Mouse (Mus musculus) brain, embryonic 14.5 days (tissue): ENCODE data around the gene Myo15. TPM values are rescaled to one million over a fixed set of nuclear protein-coding genes. Genes with fewer than 3 reads are reported as not detected.
"Not testable (repeated sequence)": the region's sequence is repeated elsewhere in the genome, so short reads cannot be mapped to it uniquely, and the experiment has no call there.

ENCODE experiments used
- DNase-seq: peaks from one replicate; pipeline ENCODE4 v3.0.0-alpha.2; 2011; ENCODE audit warnings: low read depth
- CTCF ChIP-seq: fragments of 200-500 bp; IDR thresholded peaks from 2 replicates; pipeline ENCODE4 v1.5.1; 2012; ENCODE audit warnings: inconsistent platforms, mild to moderate bottlenecking, moderate library complexity, borderline replicate concordance; ENCODE audit not compliant: insufficient read depth, insufficient read length; ENCODE audit errors: extremely low read depth
- POLR2A ChIP-seq: fragments of 200-500 bp; IDR thresholded peaks from 2 replicates; pipeline ENCODE4 v1.6.1; 2012; ENCODE audit warnings: mild to moderate bottlenecking, inconsistent platforms, borderline replicate concordance; ENCODE audit not compliant: poor library complexity, insufficient read depth, insufficient read length, severe bottlenecking; ENCODE audit errors: extremely low read depth
- polyA plus RNA-seq: library from polyadenylated mRNA; depleted of rRNA; stranded (reverse); fragments of >200 nt; gene quantifications from 2 replicates; pipeline ENCODE4 v1.2.3, GENCODE M21; 2012; rRNA removed

Gene Myo15
- 0.16 and 0.19 TPM in 2 replicates for polyA plus RNA-seq

DNA sequence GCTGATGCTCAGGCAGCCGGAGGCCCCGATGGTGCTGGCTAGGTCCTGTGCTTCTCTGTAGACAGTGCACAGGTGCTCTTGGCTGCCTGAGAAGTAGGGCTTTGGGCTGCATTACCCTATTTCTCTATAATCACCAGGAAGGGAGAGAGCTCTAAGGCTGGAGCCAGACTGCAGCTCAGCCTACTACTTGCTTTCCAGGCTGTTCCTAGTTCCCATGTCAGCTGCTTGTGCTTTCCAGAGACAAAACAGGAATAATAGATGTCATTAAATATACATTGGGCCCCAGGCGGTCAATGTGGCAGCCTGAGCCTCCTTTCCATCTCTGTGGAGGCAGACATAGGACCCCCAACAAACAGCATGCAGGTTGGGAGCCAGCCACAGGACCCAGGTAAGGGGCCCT is at the start of gene Myo15:
Gene Myo15, plus strand, starts transcription at position 301 of the 400 bp plus-strand sequence.
- no peak for TF ChIP-seq POLR2A
- TF ChIP-seq CTCF: no peak
- DNase-seq: no peak

DNA sequence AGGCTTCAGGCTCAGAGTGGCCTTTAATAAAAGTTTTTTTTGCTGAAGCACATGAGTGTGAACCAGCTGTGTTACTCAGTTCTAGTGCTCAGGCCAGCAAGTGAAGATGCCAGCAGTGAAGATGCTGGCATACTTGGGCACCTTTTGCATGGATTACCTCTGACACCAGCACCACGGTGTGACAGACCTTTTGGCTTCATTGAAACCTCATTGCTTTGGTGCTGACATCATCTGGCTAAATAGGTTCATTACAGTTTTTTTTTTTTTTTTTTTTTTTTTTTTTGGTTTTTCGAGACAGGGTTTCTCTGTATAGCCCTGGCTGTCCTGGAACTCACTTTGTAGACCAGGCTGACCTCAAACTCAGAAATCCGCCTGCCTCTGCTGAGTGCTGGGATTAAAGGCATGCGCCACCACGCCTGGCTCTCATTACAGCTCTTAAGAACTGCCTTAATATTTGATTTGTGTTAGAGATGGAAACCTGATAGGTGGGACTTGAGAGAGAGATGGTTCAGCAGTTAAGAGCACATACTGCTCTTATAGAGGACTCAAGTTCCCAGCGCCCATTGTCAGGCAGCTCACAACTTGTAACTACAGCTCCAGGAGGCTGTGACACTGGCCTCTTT is 47.0 kb upstream of the Myo15 start:
- no peak for DNase-seq
- no peak for TF ChIP-seq POLR2A
- no peak for TF ChIP-seq CTCF

DNA sequence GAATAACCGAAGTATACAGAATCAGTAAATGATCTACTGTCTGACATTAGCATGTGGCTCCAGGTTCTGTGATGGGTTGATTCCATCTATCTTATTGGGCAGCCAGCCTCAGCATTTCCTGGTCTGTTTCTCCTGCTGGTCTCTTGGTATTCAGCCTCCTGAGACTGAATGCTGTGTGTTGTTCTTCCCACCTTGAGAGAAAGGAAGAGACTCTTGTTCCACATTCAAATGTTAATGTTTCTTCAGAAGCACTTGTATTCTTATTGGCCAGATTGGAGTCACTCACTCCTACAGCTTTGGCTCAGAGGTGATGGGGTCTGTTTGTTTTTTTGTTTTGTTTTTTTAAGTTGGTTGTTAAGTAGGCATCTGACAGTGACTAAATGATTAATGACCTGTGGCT is 46.1 kb upstream of the Myo15 start:
- TF ChIP-seq CTCF (no peak), POLR2A (no peak)
- DNase-seq: no peak

DNA sequence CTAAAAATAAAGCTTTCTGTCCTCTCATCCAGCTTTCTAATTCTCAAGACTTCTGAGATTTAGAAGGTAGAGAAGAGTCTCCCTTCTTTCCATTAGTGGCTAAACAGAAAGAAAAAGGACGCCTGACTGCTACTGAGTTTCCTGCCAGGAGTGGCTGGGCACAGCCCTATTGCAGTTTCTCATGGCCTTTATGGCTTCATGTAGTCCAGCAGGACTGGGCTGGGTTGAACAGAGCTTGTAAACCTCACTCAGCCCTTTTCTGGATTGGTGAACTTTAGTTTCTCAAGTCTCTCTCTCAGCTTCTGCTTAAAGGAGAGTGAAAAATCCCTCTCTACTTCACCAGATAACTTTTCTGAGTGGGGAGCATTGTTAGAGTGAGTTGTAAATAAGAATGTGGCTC is 42.7 kb upstream of the Myo15 start:
- no peak for DNase-seq
- no peak for TF ChIP-seq CTCF
- TF ChIP-seq POLR2A: no peak

DNA sequence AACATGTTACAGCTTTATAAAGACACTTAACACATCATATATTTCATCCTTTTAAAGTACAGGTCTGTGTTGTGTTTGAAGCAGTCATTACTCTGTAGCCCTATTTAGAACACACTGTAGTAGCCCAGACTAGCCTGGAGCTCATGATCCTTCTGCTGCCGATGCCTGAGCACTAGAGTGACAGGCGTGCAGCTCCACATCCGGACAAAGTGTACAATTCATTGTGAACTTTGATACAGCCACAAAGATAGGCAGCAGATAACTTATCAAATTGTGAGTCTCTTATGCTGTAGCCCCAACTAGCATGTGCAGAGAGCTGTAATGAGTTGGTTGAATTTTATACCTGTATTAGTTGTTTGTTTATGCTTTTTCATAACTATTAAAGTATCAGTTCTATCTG is 41.5 kb upstream of the Myo15 start:
- DNase-seq: no peak
- no peak for TF ChIP-seq CTCF
- no peak for TF ChIP-seq POLR2A

DNA sequence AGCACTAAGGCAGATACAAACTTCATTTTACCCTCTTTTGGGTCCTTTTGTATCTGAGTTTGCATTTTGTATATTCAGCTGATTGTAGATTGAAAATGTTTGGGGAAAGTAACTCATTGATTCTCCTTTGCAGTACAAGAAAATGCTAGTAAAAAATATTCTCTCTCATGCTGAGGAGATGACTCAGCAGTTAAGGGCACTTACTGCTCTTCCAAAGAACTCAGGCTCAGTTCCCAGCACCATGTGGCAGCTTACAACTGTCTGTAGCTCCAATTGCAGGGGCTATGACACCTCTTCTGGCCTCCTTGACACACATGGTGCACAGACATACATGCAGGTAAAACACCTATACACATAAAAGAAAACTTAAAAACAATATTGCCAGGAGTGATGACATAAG is 35.6 kb upstream of the Myo15 start:
- DNase-seq: no peak
- TF ChIP-seq POLR2A: no peak
- TF ChIP-seq CTCF: no peak

DNA sequence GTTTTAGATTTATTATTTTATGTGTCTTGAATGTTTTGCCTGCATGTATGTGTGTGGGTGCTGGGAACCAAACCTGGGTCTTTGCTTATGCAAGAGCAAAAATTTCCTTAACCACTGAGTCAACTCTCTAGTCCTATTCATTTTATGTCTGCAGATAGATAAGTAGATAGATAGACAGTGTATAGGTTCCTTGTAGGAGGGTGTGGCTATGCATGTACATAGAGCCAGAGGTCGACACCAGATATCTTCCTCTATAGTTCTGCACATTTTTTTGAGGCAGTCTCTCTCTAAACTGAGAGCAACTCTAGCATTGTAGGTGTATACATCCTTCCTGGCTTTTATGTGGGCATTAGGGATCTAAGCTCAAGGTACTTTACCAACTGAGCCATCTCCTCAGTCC is 34.0 kb upstream of the Myo15 start:
- TF ChIP-seq POLR2A: no peak
- TF ChIP-seq CTCF: no peak

DNA sequence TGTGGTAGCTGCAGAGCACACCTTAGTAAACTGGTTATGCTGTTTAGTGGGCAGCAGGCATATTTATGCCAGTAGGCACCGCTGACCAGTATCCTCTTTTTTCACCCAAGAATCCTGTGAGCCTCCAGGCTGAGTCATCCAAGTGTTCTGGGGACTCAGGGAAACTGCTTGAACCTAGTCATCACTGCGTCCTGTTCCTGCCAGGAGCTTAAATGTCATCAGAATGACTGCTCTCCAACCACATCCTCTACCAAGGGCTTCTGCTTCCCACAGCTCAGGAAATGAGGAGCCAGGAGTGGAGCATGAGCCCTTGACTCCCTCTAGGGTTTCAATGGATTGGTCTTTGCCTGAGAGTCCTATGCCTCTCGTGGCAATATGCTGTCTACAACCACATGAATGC is 32.5 kb upstream of the Myo15 start:
- DNase-seq: no peak
- TF ChIP-seq CTCF (no peak), POLR2A (no peak)

More for the DNA sequence above, 34.0 kb upstream of the Myo15 start:
- no peak for DNase-seq

DNA sequence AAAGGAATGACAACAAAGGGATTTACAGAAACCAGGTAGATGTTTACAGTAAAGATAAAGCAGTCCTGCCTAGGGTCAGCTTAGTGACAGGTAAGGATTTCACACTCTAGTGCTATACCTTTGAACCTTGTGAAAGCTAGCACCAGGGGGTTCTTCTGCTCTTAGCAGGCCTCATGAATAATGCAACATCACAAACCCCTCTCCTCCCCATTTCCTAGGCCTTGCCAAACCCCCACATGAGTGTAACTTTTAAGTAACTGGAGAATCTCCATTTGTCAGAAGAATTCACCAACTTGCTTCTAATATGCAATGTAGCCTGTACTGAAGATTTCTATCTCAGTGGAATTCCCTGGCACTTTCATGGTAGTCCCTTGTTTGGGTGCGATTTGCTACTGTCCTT is 29.5 kb upstream of the Myo15 start:
- not testable (repeated sequence) for DNase-seq

DNA sequence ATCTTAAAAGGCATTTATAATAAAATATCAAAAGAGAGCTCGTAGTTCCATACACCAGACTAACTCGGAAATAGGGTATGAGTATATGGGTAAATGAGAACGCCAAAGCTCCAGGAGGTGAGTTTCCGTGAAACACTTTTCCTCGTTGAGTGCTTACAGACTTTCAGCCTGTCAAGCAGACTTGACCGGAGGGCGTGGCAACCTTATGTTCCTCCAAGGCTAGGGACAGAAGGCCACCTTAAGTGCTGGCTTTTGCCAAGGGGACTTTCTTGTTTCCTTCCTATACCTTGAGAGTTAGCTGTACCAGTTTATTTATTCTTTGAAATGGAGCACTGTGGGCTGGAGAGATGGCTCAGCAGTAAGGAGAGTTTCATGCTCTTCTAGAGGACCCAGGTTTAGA is 29.0 kb upstream of the Myo15 start:
- no peak for TF ChIP-seq CTCF
- TF ChIP-seq POLR2A: no peak
- DNase-seq: no peak

DNA sequence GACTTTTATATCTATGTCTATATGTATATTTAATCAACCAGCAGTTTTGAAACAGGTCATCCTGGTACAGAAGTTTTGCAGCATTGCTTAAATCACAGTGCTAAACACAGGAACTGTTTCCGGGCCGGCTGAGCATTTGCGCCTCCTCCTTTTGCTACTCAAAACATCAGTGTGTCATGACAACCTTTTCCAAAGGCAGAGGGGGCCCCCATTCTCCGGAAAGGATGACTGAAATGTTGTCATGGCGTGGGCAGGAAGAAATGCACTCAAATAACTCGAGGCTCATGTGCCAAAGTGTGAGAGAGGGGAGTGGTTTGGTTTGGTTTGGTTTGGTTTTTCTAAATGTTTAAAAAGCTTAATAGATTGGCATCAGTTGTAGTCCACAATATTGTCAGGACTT is 26.2 kb upstream of the Myo15 start:
- DNase-seq: no peak
- TF ChIP-seq CTCF (no peak), POLR2A (no peak)

DNA sequence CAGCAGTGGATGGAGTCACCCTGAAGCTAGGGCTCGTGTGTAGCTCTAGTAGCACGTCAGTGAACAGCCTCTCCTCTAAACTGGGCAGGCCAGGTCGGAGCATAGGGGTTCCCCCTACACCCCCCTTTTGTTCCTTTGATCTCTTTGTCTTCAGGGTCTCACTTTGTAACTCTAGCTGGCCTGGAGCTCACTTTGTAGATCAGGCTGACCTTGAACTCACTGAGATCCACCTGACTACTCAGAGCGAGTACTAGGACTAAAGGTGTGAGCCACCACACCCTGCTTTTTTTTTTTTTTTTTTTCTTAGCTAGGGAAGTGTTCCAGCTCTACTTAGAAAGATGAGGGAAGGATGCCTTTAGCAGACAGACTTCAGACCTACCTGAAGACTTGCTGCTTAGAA is 25.1 kb upstream of the Myo15 start:
- DNase-seq: no peak
- TF ChIP-seq CTCF: no peak
- TF ChIP-seq POLR2A: no peak

DNA sequence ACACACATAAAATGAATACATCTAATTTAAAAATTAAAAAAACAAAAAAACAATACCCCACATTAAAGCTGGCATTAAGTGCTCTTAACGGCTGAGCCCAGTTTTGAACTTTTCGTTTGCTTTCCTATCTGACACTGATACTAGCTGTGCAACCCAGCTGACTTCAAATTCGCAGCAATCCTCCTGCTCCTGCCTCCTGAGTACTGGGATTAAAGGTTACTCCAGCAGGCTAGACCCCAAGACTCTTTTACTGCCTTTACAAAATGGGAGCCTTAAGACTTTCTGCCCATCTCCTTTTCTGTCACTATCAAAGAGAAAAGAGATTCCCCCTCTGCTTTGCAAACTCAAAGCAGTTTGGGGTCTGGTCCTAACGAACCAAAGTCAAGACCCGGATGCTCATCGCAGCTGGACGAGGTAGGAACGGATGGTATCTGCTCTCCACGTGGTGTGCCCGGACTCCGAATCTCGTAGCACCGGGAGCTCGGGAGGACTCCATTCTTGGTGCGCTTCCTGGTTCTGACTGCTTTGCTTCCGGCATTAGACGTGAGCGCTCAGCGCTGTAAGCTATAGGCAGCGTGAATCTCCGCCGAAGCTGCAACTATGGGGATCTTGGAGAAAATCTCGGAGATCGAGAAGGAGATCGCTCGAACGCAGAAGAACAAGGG is 14.9 kb upstream of the Myo15 start, which contains the start of gene Drg2:
Gene Drg2, plus strand, starts transcription at position 512 of the 665 bp plus-strand sequence.
- peak; percentile 97 for DNase-seq
- no peak for TF ChIP-seq CTCF
- TF ChIP-seq POLR2A: peak; percentile 29; the same call in 1 of the 2 replicates

DNA sequence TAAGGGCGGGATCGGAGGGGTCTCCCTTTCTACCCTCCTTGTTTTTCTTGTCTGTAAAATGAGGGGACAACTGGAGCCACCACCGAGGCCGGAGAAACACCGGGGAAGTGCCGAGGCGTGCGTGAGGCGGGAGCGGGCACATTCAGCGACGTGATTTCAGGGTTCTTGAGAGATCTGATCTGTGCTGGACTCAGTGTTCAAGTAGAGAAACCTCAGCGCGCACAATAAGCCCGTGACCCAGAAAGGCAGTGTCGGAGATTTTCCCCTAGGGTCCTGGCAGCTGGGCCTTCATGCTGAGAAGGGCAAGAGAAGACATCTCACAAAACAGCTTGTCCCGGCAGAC is 14.4 kb upstream of the Myo15 start:
- DNase-seq: no peak
- no peak for TF ChIP-seq CTCF
- TF ChIP-seq POLR2A: no peak
